Mouse (Mus musculus) neural tube, embryonic 12.5 days (tissue): ENCODE measurements around the gene Usp2. TPM values are rescaled to one million over a fixed set of nuclear protein-coding genes. Genes with fewer than 3 reads are reported as not detected.

ENCODE experiments used
- ATAC-seq: fragments of 200-750 bp; cut with Nextera tagmentation; 2 replicates; pipeline ENCODE4 v1.8.0; 2017; ENCODE audit warnings: low read depth, mild to moderate bottlenecking, moderate TSS enrichment, moderate library complexity; ENCODE audit not compliant: low FRiP score
- H3K27ac ChIP-seq: fragments of 300-500 bp; sonication (generic); 2 replicates; pipeline ENCODE4 v1.5.1; 2016
- H3K27me3 ChIP-seq: fragments of 300-500 bp; sonication (generic); replicated peaks from 2 replicates; pipeline ENCODE4 v1.6.1; 2016; ENCODE audit warnings: mild to moderate bottlenecking
- H3K36me3 ChIP-seq: fragments of 300-500 bp; sonication (generic); 2 replicates; pipeline ENCODE4 v1.6.1; 2016; ENCODE audit warnings: mild to moderate bottlenecking
- H3K4me1 ChIP-seq: fragments of 300-500 bp; sonication (generic); 2 replicates; pipeline ENCODE4 v1.6.1; 2016
- H3K4me2 ChIP-seq: fragments of 300-500 bp; sonication (generic); replicated peaks from 2 replicates; pipeline ENCODE4 v1.6.1; 2016; ENCODE audit warnings: mild to moderate bottlenecking
- H3K4me3 ChIP-seq: fragments of 300-500 bp; sonication (generic); 2 replicates; pipeline ENCODE4 v1.5.1; 2016
- H3K9ac ChIP-seq: fragments of 300-500 bp; sonication (generic); 2 replicates; pipeline ENCODE4 v1.6.1; 2016; ENCODE audit warnings: mild to moderate bottlenecking
- H3K9me3 ChIP-seq: fragments of 300-500 bp; sonication (generic); 2 replicates; pipeline ENCODE4 v1.6.1; 2016; ENCODE audit warnings: mild to moderate bottlenecking
- WGBS: fragments of 180-500 bp; shearing (Covaris S2); methylation state at CpG from one replicate; pipeline ENCODE4 v1.1.7; 2016; 5-methylcytosine and 5-hydroxymethylcytosine counted together
- polyA plus RNA-seq: library from polyadenylated mRNA; unstranded; fragments of >200 nt; fragmentation: Nextera tagmentation; extraction: Ambion mirVana; gene quantifications from 2 replicates; pipeline ENCODE4 v1.2.1, GENCODE M21; 2016

Usp2 gene
- polyA plus RNA-seq, 1 experiment from 2014 or later, result 9.3 TPM

GRCm38 (mm10) chr9:44134851-44135730, 68.3 kb downstream of the Usp2 start:
- H3K9ac ChIP-seq, result peak overlapping the region; percentile 56
- ATAC-seq, result 0 out of 2 replicates have a peak, but pooled peaks have one; percentile 17
- WGBS, result 3% methylated on average over 49 of the region's 49 CpGs
- H3K9me3 ChIP-seq, result no peaks in the 10 kb centered on the region
- peak overlapping the region; percentile 44 for H3K4me3 ChIP-seq
- H3K4me1 ChIP-seq, result peaks cover 45% of the 10 kb centered on the region
- peaks cover 3% of the 10 kb centered on the region; the same call in 1 of the 2 replicates for H3K36me3 ChIP-seq
- H3K27me3 ChIP-seq, result peaks cover 64% of the 10 kb centered on the region
- H3K27ac ChIP-seq, result no peak overlapping the region
- H3K4me2 ChIP-seq, result peak overlapping the region; percentile 93

- peaks cover 37% of the 10 kb centered on the region for H3K4me1 ChIP-seq
- WGBS, result 58% methylated on average over 7 of the region's 7 CpGs
- ATAC-seq, result 0 out of 2 replicates have a peak, but pooled peaks have one; percentile 18
- peak overlapping the region; percentile 93 for H3K4me2 ChIP-seq
- peaks cover 61% of the 10 kb centered on the region for H3K27me3 ChIP-seq
- H3K9me3 ChIP-seq, result no peaks in the 10 kb centered on the region
- peaks cover 8% of the 10 kb centered on the region for H3K36me3 ChIP-seq
- no peak overlapping the region for H3K27ac ChIP-seq
- peak overlapping the region; percentile 56; the same call in 1 of the 2 replicates for H3K9ac ChIP-seq
- H3K4me3 ChIP-seq, result peak overlapping the region; percentile 44
These were observed 69.0 kb downstream of the Usp2 start for GRCm38 (mm10) chr9:44135731-44136411.

GRCm38 (mm10) chr9:44137846-44138245, 71.0 kb downstream of the Usp2 start:
- peaks cover 14% of the 10 kb centered on the region for H3K36me3 ChIP-seq
- WGBS, result 84% methylated on average over 4 of the region's 4 CpGs
- H3K4me1 ChIP-seq, result peaks cover 31% of the 10 kb centered on the region
- H3K9ac ChIP-seq, result no peak overlapping the region
- no peak overlapping the region for H3K4me2 ChIP-seq
- no peak overlapping the region for H3K27ac ChIP-seq
- peaks cover 43% of the 10 kb centered on the region for H3K27me3 ChIP-seq
- no peak for ATAC-seq
- H3K9me3 ChIP-seq, result no peaks in the 10 kb centered on the region
- H3K4me3 ChIP-seq, result no peak overlapping the region

GRCm38 (mm10) chr9:44141951-44142350, 75.1 kb downstream of the Usp2 start:
- peaks cover 43% of the 10 kb centered on the region for H3K36me3 ChIP-seq
- no peaks in the 10 kb centered on the region for H3K9me3 ChIP-seq
- whole genome bisulfite sequencing, result 70% methylated on average over 5 of the region's 5 CpGs
- no peak overlapping the region for H3K27ac ChIP-seq
- no peak overlapping the region for H3K4me3 ChIP-seq
- ATAC-seq, result no peak
- no peak overlapping the region for H3K4me2 ChIP-seq
- 0 out of 2 replicates have a peak, but pooled peaks cover 1% of the 10 kb centered on the region for H3K27me3 ChIP-seq
- H3K4me1 ChIP-seq, result no peaks in the 10 kb centered on the region
- H3K9ac ChIP-seq, result no peak overlapping the region

- H3K9ac ChIP-seq, result no peak overlapping the region
- no peak overlapping the region for H3K4me2 ChIP-seq
- H3K27ac ChIP-seq, result no peak overlapping the region
- no peak overlapping the region for H3K4me3 ChIP-seq
- peaks cover 48% of the 10 kb centered on the region for H3K36me3 ChIP-seq
- no peaks in the 10 kb centered on the region for H3K4me1 ChIP-seq
- no peak for ATAC-seq
- 88% methylated on average over 5 of the region's 5 CpGs for WGBS
- no peaks in the 10 kb centered on the region for H3K9me3 ChIP-seq
- no peaks in the 10 kb centered on the region for H3K27me3 ChIP-seq
These were observed 76.6 kb downstream of the Usp2 start for GRCm38 (mm10) chr9:44143421-44143820.

GRCm38 (mm10) chr9:44144023-44144717, 77.3 kb downstream of the Usp2 start:
- Histone ChIP-seq H3K27me3 (no peaks in the 10 kb centered on the region), H3K9ac (no peak overlapping the region), H3K36me3 (peaks cover 53% of the 10 kb centered on the region), H3K27ac (no peak overlapping the region), H3K9me3 (no peaks in the 10 kb centered on the region), H3K4me1 (no peaks in the 10 kb centered on the region), H3K4me3 (no peak overlapping the region), H3K4me2 (no peak overlapping the region)
- 29% methylated on average over 7 of the region's 8 CpGs for WGBS
- no peak for ATAC-seq

GRCm38 (mm10) chr9:44144718-44145060, 77.9 kb downstream of the Usp2 start:
- no peaks in the 10 kb centered on the region for H3K9me3 ChIP-seq
- H3K4me1 ChIP-seq, result no peaks in the 10 kb centered on the region
- no peak overlapping the region for H3K4me3 ChIP-seq
- H3K36me3 ChIP-seq, result peaks cover 59% of the 10 kb centered on the region
- H3K27ac ChIP-seq, result no peak overlapping the region
- no peak overlapping the region for H3K4me2 ChIP-seq
- ATAC-seq, result no peak
- H3K9ac ChIP-seq, result no peak overlapping the region
- no peaks in the 10 kb centered on the region for H3K27me3 ChIP-seq

Other genes starting within 250 kb of the Usp2 start
- gene Thy1, start 23.6 kb upstream of the Usp2 start, polyA plus RNA-seq, result 0.33 and 0.91 TPM in 2 replicates
- 0.18 TPM in 1 of 2 replicates, not detected in the other for gene Mfrp, start 34.7 kb downstream of the Usp2 start, polyA plus RNA-seq
- gene C1qtnf5, start 40.2 kb downstream of the Usp2 start, polyA plus RNA-seq, result 0.43 and 0.74 TPM in 2 replicates
- 0.18 and 0.51 TPM in 2 replicates for gene Gm49380, start 46.5 kb downstream of the Usp2 start, polyA plus RNA-seq
- 57.4 and 59.2 TPM in 2 replicates for gene Rnf26, start 46.5 kb downstream of the Usp2 start, polyA plus RNA-seq
- gene Mcam, start 67.4 kb downstream of the Usp2 start, polyA plus RNA-seq, result 19.2 and 19.4 TPM in 2 replicates
- 22.1 and 25.5 TPM in 2 replicates for gene Cbl, start 167.0 kb downstream of the Usp2 start, polyA plus RNA-seq
- not detected in 2 replicates for gene Ccdc153, start 173.7 kb downstream of the Usp2 start, polyA plus RNA-seq
- gene Pdzd3, start 184.4 kb downstream of the Usp2 start, polyA plus RNA-seq, result 0.09 and 0.14 TPM in 2 replicates
- 3.7 and 3.8 TPM in 2 replicates for gene Nlrx1, start 201.6 kb downstream of the Usp2 start, polyA plus RNA-seq
- 12.2 and 13.8 TPM in 2 replicates for gene Abcg4, start 221.6 kb downstream of the Usp2 start, polyA plus RNA-seq
- 31.2 and 33.5 TPM in 2 replicates for gene Hinfp, start 238.7 kb downstream of the Usp2 start, polyA plus RNA-seq